Mouse (Mus musculus): ENCODE data around the gene Mark3. TPM values are rescaled to one million over a fixed set of nuclear protein-coding genes. Genes with fewer than 3 reads are reported as not detected.

Gene Mark3
- total and polyA plus RNA-seq, 3 experiments = 43.9 to 71.6 TPM; not detected in 1

- Histone ChIP-seq H3K9ac (ENCODE audit: control insufficient read depth, low read depth, low read length, poor library complexity, severe bottlenecking) (peak overlapping the region; percentile 63), H3K36me3 (ENCODE audit: control insufficient read depth in 1 of 2, insufficient read depth in 2 of 2, low read length in 2 of 2) (peaks cover 0 to 8% of the 10 kb centered on the region in 2 experiments; a peak in 2 of 4 replicates), H3K79me2 (ENCODE audit: control insufficient read depth, insufficient read depth, low read length, poor library complexity) (no peaks in the 10 kb centered on the region), H3K27me3 (ENCODE audit: control insufficient read depth in 1 of 2, insufficient read depth in 2 of 2, low read length in 2 of 2) (no peaks in the 10 kb centered on the region), H3K9me3 (replicated peaks; ENCODE audit: insufficient read depth, low read length) (no peaks in the 10 kb centered on the region), H3K27ac (ENCODE audit: control insufficient read depth, low read depth, low read length) (peak overlapping the region; percentile 54), H3K4me1 (ENCODE audit: control insufficient read depth in 1 of 2, insufficient read depth in 2 of 2, low read length in 2 of 2) (peaks cover 11 to 23% of the 10 kb centered on the region in 2 experiments), H3K4me3 (ENCODE audit: control insufficient read depth in 1 of 2, insufficient read depth in 1 of 2, low read depth in 2 of 2, low read length in 2 of 2) (peak overlapping the region; percentile 39 to 54)
- no peak for TF ChIP-seq JUND (IDR thresholded peaks at IDR 0.05; ENCODE audit: low read depth, low read length)
- no peak for TF ChIP-seq EP300 (IDR thresholded peaks at IDR 0.05; ENCODE audit: low read depth in 1 of 2, low read length in 2 of 2)
- TF ChIP-seq MEF2A (IDR thresholded peaks at IDR 0.05; ENCODE audit: extremely low read depth, insufficient replicate concordance, low read depth, low read length, poor library complexity, severe bottlenecking) = no peak
- TF ChIP-seq SIN3A (IDR thresholded peaks at IDR 0.05; ENCODE audit: low read length) = no peak
- peak; percentile 72 for TF ChIP-seq MAX (IDR thresholded peaks at IDR 0.05; ENCODE audit: low read length)
- no peak for TF ChIP-seq SMC3 (IDR thresholded peaks at IDR 0.05; ENCODE audit: low read depth, low read length)
- no peak for TF ChIP-seq ZKSCAN1 (IDR thresholded peaks at IDR 0.05; ENCODE audit: low read depth, low read length)
- TF ChIP-seq USF2 (IDR thresholded peaks at IDR 0.05; ENCODE audit: borderline replicate concordance in 1 of 2, insufficient read depth in 1 of 2, low read depth in 1 of 2, low read length in 2 of 2) = peak in 1 of 2 experiments; percentile 51; a peak in 1 of 4 replicates
- no peak for TF ChIP-seq CTCF (IDR thresholded peaks at IDR 0.05 in 2 of 3, conservative IDR thresholded peaks at IDR 0.05 in 1 of 3; ENCODE audit: control insufficient read depth in 1 of 3, insufficient read depth in 1 of 3, low read depth in 2 of 3, low read length in 3 of 3, poor library complexity in 1 of 3, severe bottlenecking in 1 of 3)
- TF ChIP-seq KAT2A (conservative IDR thresholded peaks at IDR 0.05; ENCODE audit: low read depth, low read length) = no peak
- TF ChIP-seq USF1 (IDR thresholded peaks at IDR 0.05; ENCODE audit: low read depth, low read length) = peak; percentile 85
- TF ChIP-seq NELFE (IDR thresholded peaks at IDR 0.05; ENCODE audit: low read depth, low read length) = no peak
- no peak for TF ChIP-seq BHLHE40 (IDR thresholded peaks at IDR 0.05; ENCODE audit: borderline replicate concordance, low read depth, low read length)
- TF ChIP-seq HCFC1 (IDR thresholded peaks at IDR 0.05; ENCODE audit: low read depth, low read length) = no peak
- TF ChIP-seq MYB (IDR thresholded peaks at IDR 0.05; ENCODE audit: low read depth, low read length) = no peak
- no peak for TF ChIP-seq CHD2 (IDR thresholded peaks at IDR 0.05; ENCODE audit: low read length)
- TF ChIP-seq TCF12 (IDR thresholded peaks at IDR 0.05; ENCODE audit: low read depth, low read length) = no peak
- TF ChIP-seq ELF1 (IDR thresholded peaks at IDR 0.05; ENCODE audit: low read depth, low read length) = no peak
- no peak for TF ChIP-seq ZMIZ1 (IDR thresholded peaks at IDR 0.05; ENCODE audit: low read depth, low read length)
- no peak for TF ChIP-seq POLR2A (IDR thresholded peaks at IDR 0.05; ENCODE audit: control insufficient read depth in 1 of 2, insufficient read depth in 1 of 2, low read depth in 1 of 2, low read length in 2 of 2, poor library complexity in 1 of 2)
- TF ChIP-seq GATA1 (IDR thresholded peaks at IDR 0.05; ENCODE audit: low read depth, low read length) = no peak
- TF ChIP-seq RAD21 (IDR thresholded peaks at IDR 0.05; ENCODE audit: low read depth, low read length) = no peak
- TF ChIP-seq UBTF (IDR thresholded peaks at IDR 0.05; ENCODE audit: borderline replicate concordance, insufficient read depth, low read depth, low read length) = no peak
- no peak; the same call in 1 of the 2 replicates for TF ChIP-seq MYC (IDR thresholded peaks at IDR 0.05; ENCODE audit: low read depth, low read length)
- TF ChIP-seq MXI1 (IDR thresholded peaks at IDR 0.05; ENCODE audit: low read depth, low read length) = peak; percentile 39; the same call in 1 of the 2 replicates
- DNase-seq (ENCODE audit: low read depth, low spot score) = no peak
Observed at GRCm38 (mm10) chr12:111562276-111562814, 12.0 kb upstream of the Mark3 start.
